Mouse (Mus musculus) brain, embryonic 14.5 days (tissue): ENCODE measurements at regions not wholly inside any gene's neighbourhood (a gene's known extent, or its start where the extent isn't known, plus 50 kb on each side); places are given as distances from the start of the nearest gene placed in this dataset.

ENCODE experiments used
- CTCF ChIP-seq: fragments of 200-500 bp; IDR thresholded peaks from 2 replicates; pipeline ENCODE4 v1.5.1; 2012; ENCODE audit warnings: inconsistent platforms, mild to moderate bottlenecking, moderate library complexity, borderline replicate concordance; ENCODE audit not compliant: insufficient read depth, insufficient read length; ENCODE audit errors: extremely low read depth
- POLR2A ChIP-seq: fragments of 200-500 bp; IDR thresholded peaks from 2 replicates; pipeline ENCODE4 v1.6.1; 2012; ENCODE audit warnings: mild to moderate bottlenecking, inconsistent platforms, borderline replicate concordance; ENCODE audit not compliant: poor library complexity, insufficient read depth, insufficient read length, severe bottlenecking; ENCODE audit errors: extremely low read depth

- TF ChIP-seq POLR2A (no peak), CTCF (no peak)
Observed at GRCm38 (mm10) chr9:61289713-61290112, 82.5 kb upstream of the Tle3 start.
